Mouse (Mus musculus): ENCODE data around the gene Rnf19b.
A peak's percentile ranks its signal among the peaks of the same experiment; 100 is the strongest.

Gene Rnf19b

DNA sequence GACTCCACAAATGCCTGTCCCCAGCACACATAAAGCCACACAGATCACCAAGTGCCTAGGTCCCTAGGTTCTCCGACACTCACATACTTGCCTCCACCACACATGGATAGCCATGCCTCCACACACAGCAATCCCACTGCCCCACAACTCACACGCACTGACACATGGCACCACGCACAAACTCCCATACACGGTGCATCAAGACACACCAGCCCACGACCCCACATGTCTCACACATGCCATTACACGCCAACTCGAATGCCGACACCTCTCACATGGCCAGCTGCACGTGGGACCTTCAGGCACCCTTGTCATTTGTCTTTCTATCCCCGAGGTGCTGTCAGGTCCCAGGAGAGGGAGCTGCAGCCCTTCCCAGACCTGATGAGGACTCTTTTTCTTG is 61.6 kb downstream of the Rnf19b start:
- peak; percentile 59 for DNase-seq (ENCODE audit: low read depth, low spot score)

DNA sequence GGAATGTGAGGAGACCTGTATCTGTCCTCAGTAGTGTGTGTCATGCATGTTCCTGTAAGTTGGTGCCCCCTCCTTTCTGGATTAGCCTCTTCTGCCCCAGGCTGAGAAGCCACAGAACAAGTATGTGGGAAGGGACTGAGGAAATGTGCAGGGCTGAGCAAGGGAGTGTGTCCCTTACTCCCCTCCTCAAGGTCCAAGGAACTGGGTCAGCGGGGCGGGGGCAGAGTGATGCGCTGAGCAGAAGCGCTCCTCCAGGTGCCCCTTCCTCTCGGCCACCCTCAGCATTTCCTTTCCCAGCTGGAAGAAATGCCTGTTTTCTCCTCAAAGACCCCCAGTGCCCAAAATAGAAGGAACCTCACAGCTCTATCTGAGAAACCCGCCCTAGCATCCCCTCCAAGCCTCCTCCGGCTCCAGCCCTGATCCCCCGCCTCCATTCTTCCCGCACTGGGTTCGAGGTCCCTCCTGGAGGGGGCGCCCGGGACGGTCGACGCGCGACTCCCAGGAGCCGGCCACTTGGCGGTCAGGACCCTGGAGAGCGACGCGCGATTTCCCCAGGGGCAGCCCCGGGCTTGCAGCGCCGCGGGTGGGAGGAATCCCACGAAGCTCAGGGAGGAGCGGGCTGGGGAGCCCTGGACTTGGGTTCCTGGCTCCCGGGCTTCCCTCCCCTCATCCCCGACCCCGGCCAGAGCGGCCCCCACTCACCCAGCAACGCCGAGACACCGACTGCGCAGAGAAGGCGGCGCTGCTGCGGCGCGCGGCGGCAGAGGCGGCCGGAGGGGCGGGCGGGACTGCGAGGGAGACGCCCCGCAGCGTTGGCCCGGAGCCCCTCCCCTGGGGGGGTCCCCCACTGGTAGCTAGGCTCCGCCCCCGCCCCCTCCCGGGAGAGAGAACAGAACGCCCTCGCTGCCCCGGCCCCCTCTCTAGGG is 62.7 kb downstream of the Rnf19b start:
- DNase-seq (ENCODE audit: low read depth, low spot score) = peak; percentile 71

DNA sequence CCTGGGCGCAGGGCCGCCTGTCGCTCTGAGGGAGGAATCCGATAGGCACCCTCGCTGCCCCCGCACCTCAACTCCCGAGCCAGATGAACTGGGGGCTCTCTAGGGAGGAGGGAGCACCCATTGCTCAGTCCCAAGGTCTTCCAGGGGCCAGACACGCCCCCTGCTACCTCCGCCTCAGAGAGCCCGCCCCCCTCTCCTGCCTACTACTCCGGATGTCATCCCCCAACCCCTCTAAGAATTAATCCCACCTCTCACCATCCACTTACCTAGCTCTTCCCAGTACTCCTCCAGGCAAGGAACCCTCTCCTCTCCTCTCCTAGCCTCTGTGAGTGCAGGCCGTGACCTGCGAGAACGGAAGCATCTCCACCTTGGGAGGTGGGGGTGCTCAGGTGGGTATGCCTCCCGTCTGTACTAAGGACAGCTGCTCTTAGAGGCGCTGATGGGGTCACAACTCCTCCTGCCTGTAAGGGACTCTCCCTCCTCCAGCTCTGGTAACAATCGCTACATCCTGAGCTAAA is 63.6 kb downstream of the Rnf19b start, which contains the start of gene Hpca:
Gene Hpca (minus strand): TSS at position 468 of the 518 bp plus-strand sequence.
- peak; percentile 44 for DNase-seq (ENCODE audit: low read depth, low spot score)

DNA sequence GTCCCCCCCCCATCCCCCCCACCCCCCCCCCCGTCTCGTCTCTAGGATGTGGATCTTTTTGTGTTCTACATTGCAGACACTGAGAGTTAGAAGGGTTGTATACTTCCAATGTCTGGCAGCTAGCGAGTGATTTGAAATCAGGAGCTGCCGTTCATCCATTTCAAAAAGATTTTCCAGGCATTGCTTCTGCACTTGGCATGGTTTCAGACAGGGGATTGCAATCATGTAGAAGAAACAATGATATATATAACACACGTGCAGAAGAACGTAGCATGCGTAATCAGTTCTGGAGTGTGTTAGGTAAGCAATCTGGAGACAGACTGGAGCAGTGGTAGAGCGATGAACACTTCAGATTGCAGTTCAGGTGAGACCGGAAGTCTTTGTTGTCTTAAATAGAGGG is 64.0 kb downstream of the Rnf19b start:
- DNase-seq (ENCODE audit: low read depth, low spot score) = peak; percentile 45

DNA sequence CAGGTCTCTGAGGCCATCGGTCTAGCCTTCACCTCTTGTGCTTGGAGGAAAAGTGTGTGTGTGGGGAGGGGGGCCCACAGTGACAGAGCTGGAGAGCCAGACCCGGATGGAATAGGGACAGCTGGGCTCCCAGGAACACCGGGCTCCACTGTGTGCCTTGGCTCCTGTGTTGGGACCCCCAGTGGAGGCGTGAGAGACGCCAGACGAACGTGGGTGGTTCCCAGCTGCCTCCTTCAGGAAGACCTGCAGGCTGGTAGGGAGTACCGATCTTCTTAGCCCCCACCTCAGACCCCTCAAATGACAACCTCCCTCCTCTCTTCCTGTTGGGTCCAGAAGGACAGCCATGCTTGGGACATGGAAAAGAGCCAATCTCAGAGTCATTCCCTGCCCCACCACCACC is 64.6 kb downstream of the Rnf19b start:
- peak; percentile 69 for DNase-seq (ENCODE audit: low read depth, low spot score)

DNA sequence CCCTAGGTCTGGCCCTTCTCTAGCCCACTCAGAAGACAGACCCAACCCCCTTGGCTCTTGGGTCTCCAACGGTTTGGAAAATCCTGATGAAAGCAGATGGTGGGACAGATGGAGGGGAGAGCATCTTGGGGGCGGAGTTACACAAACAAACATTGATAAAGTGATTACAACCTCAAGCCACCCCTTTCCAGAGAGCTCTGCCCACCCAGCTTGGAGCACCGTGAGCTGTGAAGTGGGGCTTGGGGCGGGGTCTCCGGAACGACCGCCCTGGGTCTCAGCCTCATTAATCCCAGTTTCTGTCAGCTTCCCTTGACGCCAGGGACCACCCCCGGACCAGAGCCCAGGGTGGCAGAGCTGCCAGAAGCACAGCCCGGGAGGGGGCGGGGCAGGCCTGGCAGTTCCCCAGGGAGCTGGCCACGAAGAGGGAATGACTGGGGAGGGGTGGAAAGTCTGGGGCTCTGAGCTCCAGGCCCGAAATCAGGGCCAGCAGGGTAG is 66.6 kb downstream of the Rnf19b start:
- DNase-seq (ENCODE audit: low read depth, low spot score) = peak; percentile 59

DNA sequence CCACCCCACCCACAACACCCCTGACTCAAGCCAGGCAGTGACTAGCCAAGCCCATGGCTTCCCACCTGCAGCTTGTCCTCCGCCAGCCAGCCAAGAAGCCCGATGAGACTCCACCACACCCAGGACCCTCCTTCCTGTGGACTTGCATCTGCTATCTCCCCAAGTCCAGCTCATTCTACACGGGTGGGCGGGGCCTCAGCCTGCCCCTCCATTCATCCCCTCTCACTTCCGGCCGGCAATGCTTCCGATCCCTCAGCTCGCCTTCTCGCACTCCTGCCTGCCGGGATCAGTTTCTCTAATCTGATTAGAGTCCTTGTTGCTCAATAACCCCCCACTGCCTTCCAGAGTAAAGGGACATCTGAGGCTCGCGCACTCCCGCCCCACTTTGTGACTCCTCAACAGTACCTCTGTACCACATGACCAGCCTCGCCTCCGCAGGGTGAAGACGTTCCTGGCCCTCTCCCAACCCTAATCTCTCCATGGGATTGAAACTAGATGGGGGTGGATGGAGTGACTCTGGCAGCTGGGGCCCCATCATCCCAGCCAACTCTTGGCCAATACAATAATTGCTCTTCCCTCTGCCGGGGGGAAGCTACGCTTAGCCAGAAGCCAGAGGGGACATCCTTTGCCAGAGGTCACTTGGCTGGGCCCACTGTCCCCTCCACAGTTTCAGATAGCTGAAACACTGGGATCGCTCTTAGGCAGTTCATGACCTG is 67.8 kb downstream of the Rnf19b start:
- no peak for DNase-seq (ENCODE audit: low read depth, low spot score)

DNA sequence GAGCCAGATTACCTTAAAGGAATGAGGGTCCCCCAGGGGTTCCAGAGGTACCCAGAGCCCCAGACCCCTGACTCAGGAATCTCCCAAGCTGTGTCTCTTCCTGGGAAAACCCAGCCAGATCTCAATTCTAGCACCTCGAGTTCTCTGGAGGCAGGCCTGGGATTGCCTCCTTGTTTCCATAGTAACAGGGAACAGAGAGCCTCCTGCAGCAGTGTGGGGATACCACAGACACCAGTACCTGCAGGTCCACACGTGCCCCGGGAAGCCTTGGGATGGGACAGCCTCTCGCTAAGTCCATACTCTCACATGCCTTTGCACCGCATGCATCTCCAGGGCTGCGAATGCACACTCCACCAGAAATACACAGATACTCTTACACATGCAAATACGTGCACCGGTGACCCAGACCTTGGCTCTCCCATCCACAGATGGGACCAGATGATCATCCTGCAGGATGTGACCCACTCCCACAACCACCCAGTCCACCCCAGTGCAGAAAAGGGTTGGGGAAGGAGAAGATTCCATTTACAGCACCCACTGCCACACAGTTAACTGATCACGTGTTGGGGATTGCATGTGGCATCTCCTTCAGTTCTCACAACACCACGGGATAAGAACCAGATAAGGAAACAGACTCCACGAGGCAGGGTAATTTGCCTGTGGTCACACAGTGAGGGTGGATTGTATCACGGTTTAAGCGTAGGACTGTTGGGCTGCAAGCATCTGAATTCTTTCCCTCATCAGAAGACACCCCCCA is 70.7 kb downstream of the Rnf19b start:
- peak; percentile 86 for DNase-seq (ENCODE audit: low read depth, low spot score)

DNA sequence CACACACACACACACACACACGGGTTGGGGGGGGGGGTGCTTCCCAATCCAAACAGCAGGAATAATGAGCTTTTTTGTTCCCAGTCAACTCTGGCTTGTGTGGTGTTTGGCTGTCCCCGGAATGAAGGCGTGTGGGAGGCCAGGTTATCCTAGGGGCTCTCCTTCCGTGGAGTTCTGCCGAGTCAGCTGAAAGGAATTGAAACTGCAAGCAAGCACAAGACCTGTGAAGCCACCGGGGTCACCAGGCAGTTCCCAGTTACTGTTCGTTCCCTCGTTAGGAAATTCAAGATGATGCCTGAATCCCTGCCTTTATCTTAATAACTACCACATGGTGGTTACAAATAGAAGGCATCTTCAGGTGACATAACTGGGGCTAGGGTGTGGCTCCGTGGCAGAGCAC is 71.3 kb downstream of the Rnf19b start:
- no peak for DNase-seq (ENCODE audit: low read depth, low spot score)

DNA sequence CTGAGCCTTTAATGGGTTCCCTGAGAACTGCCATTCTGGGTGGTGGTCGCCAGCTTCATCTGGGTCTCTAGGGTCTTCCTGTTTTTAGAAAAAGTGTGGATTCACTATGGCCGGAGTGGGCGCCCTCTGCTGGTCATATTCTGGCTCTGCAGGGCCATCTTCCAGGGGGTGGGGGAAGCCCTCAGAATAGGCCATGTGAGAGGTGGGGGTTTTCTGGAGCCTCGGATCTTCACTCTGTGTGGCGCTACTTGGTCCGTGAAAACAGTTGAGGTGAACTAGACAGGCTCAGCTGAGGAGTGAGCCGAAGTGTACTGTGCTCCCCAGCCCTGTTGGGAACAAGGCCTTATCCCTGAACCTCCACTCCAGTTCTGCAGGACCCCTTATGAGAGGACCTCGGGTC is 72.1 kb downstream of the Rnf19b start:
- DNase-seq (ENCODE audit: low read depth, low spot score) = peak; percentile 61

DNA sequence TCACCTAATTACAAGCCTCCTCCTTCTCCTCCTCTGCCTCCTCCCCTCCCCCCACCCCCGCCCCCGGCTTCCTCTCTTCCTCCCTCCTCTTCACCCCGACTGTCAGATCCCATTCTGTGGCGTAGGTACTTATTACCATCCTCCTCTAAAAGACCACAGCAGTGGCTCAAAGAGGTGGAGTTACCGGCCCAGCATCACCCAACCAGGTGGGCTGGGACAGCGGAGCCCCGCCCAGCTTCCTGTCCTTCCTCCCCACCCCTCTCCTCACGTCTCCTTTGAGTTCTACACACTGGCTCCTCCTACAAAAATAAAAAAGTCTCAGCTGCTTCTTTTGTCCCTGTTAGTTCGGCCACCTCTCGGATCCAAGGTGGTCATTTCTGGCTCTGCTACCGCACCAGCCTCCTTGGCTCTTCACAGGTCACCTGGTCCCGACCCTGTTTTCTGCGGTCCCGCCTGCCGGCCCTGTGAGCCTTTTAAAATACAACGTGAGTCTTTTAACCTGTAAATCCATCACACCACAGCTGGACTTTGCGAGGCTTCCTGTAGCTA is 72.8 kb downstream of the Rnf19b start:
- DNase-seq (ENCODE audit: low read depth, low spot score) = peak; percentile 71

DNA sequence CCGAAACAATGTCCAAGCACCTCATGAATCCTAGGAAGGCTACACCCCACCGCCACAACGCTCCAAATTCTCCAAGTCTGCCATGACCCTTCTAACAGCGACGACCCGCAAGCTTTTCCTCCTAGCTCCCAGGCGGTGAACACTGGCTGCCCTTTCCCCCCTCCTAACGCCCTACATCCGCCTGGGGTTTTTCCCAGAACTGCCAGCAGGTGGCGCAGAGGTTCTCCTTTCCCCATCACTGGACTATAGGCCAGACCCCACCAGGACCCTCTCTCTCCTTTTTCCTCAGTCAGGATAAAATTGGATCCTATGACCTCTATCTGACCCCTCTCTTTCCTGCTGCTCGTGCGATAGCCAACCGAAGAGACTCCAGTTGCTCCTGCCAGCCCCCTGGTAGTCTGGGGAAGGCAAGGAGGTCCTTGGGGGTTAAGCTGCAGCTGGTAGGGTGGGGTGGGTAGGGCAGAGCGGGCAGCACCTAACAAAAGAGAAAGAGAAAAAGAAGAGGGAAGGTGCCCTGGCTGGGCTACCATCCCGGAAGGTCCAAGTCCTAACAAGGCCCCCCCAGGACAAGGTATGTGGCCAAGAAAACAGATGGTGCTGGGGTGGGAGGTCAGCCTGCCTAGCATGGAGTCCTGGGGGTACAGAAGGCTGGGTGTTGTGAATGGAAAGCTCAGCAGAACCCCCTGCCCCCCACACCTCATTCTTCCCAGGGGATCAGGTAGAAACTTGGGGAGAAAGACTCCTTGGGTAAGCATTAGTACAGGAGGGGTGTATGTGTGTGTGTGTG is 76.9 kb downstream of the Rnf19b start:
- peak; percentile 88 for DNase-seq (ENCODE audit: low read depth, low spot score)

Measured in brain, adult 2 months (tissue).